Mouse (Mus musculus) ES-Bruce4 (cell line): Measurements from ENCODE around the gene Cd177. TPM values are rescaled to one million over a fixed set of nuclear protein-coding genes. Genes with fewer than 3 reads are reported as not detected.
"Not testable (repeated sequence)": the region's sequence is repeated elsewhere in the genome, so short reads cannot be mapped to it uniquely, and the experiment has no call there.

Experiments used
- H3K27ac ChIP-seq: 2 replicates; pipeline ENCODE4 v1.5.1; 2012; ENCODE audit warnings: low read length, inconsistent platforms; ENCODE audit not compliant: insufficient read depth
- H3K27me3 ChIP-seq: 2 replicates; pipeline ENCODE4 v1.6.1; 2012; ENCODE audit warnings: mild to moderate bottlenecking, low read length, inconsistent platforms; ENCODE audit not compliant: control insufficient read depth, poor library complexity, insufficient read depth, severe bottlenecking
- H3K36me3 ChIP-seq: 2 replicates; pipeline ENCODE4 v1.6.1; 2012; ENCODE audit warnings: inconsistent platforms, mild to moderate bottlenecking, low read length, moderate library complexity; ENCODE audit not compliant: control insufficient read depth, poor library complexity, insufficient read depth, severe bottlenecking
- H3K4me1 ChIP-seq: one replicate; pipeline ENCODE4 v1.8.1; 2011; ENCODE audit warnings: low read length; ENCODE audit not compliant: control insufficient read depth, insufficient read depth
- H3K4me3 ChIP-seq: 2 replicates; pipeline ENCODE4 v1.5.1; 2011; ENCODE audit warnings: low read depth, mild to moderate bottlenecking, low read length
- H3K9ac ChIP-seq: 2 replicates; pipeline ENCODE4 v1.6.1; 2012; ENCODE audit warnings: low read depth, mild to moderate bottlenecking, inconsistent platforms; ENCODE audit not compliant: poor library complexity, severe bottlenecking
- H3K9me3 ChIP-seq: replicated peaks from 2 replicates; pipeline ENCODE4 v1.6.1; 2012; ENCODE audit warnings: mild to moderate bottlenecking, low read length, inconsistent platforms; ENCODE audit not compliant: control insufficient read depth, poor library complexity, insufficient read depth, severe bottlenecking
- CTCF ChIP-seq: IDR thresholded peaks from one replicate; pipeline ENCODE4 v1.8.1; 2011; ENCODE audit warnings: low read depth, low read length
- EP300 ChIP-seq: IDR thresholded peaks from 2 replicates; pipeline ENCODE4 v1.6.1; 2011; ENCODE audit warnings: low read depth, low read length; ENCODE audit not compliant: insufficient read depth
- POLR2A ChIP-seq: IDR thresholded peaks from one replicate; pipeline ENCODE4 v1.8.1; 2011; ENCODE audit warnings: low read length; ENCODE audit not compliant: insufficient read depth
- polyA plus RNA-seq: library from polyadenylated mRNA; stranded (reverse); fragments of >200 nt; gene quantifications from 2 replicates; pipeline ENCODE4 v1.2.4, GENCODE M21; 2011; ENCODE audit warnings: low read depth; ENCODE audit not compliant: missing spikeins, insufficient read depth, insufficient read length

The Cd177 gene
- polyA plus RNA-seq, result not detected in 2 replicates

DNA sequence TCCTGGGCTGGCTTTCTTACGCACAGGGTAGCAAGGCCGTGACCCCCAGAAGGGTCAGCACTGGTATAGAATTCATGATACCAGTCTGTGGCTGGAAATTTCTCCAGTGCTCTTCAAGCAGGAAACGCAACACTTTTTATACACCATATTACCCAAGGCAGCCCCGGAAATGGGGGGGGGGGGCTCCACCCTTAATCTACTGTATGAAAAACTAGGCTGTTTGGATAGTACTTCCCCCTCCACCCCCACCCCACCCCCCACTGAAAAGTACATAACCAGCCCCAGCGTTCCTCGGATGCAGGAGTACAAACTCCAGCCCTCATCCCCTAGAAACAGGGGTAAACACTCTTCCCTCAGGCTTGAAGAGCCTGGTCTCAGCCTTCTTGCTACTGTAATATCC is at the start of gene Cd177:
Gene Cd177 (minus strand): TSS at position 101 of the 400 bp plus-strand sequence.
- H3K27me3 ChIP-seq, result no peaks in the 10 kb centered on the region

DNA sequence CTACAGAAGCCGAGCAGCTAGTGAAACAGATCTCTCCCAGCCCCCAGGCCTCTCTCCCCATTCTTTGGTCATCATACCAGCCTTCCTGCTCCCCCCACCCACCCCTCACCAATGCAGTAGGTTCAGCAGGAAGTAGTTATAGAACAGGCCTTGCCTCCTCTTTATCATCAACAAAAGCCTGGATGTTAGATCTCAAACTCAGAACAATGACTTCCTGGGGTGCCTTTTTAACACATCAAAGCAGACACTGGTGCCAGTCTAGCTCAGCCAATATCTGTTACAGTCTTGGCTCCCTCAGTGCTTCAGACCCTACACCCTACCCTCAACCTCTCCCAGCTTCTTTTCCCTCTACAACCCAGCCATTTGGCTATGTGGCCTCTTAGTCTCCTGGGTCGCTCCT is 48.9 kb upstream of the Cd177 start:
- Histone ChIP-seq H3K27ac (no peak overlapping the region), H3K9ac (no peak overlapping the region), H3K27me3 (no peaks in the 10 kb centered on the region), H3K4me1 (peaks cover 2% of the 10 kb centered on the region), H3K9me3 (no peaks in the 10 kb centered on the region), H3K36me3 (no peaks in the 10 kb centered on the region), H3K4me3 (no peak overlapping the region)
- TF ChIP-seq POLR2A (no peak), EP300 (no peak), CTCF (no peak)

More for the DNA sequence above, at the start of gene Cd177:
- H3K36me3 ChIP-seq, result no peaks in the 10 kb centered on the region
- H3K9me3 ChIP-seq, result no peaks in the 10 kb centered on the region
- TF ChIP-seq EP300, result no peak
- no peak for TF ChIP-seq CTCF
- TF ChIP-seq POLR2A, result no peak
- H3K4me3 ChIP-seq, result no peak within 1 kb of the TSS
- H3K27ac ChIP-seq, result no peak within 1 kb of the TSS
- H3K4me1 ChIP-seq, result no peaks in the 10 kb centered on the region
- H3K9ac ChIP-seq, result no peak within 1 kb of the TSS

DNA sequence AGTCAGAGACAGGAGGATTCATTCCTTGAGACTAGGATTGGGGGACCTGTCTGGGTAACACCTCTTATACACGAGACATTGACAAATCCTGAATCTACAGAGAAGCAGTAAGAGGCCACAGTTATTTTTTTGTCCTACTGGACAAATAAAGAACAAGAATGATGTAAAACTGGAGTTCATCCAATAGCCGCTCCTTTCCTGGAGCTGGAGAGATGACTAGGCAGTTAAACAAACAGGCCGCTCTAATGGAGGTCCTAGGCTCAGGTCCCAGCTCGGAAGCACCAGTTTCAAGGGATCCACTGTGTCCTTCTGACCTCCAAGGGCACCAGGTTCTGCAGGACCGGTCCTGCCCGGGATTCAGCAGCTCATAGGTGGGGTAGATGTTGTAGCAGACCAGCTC is 44.7 kb upstream of the Cd177 start:
- H3K9ac ChIP-seq, result no peak overlapping the region
- TF ChIP-seq CTCF, result no peak
- no peak for TF ChIP-seq EP300
- no peak for TF ChIP-seq POLR2A

DNA sequence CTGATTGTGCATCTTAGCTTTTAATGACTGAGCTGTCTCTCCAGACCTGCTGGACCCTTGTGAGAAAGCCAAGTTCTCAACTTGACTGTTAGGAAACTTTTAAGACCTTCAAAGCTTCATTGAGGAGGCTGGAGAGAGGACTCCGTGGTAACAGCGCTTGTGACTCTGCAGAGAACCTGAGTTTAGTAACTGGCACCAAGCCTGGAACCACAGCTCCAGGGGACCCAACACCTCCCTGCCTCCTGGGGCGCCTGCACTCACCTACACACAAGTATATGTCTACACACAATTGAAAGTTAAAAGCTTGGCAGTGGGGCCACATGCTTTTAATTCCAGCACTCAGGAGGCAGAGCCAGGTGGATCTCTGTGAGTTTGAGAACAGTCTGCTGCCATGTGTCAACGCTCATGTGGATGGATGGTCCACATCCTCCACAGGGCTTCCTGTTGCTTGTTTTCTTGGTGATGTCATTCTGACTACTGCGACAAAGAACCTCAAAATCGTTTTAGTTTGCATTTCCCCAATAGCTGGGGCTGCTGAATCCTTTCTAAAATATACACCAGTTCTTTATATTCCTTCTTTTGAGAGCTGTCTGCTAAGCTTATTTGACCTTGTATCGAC is 42.1 kb upstream of the Cd177 start:
- Histone ChIP-seq H3K27ac (no peak overlapping the region), H3K9me3 (no peaks in the 10 kb centered on the region), H3K9ac (no peak overlapping the region), H3K4me3 (no peak overlapping the region), H3K4me1 (no peaks in the 10 kb centered on the region), H3K36me3 (no peaks in the 10 kb centered on the region), H3K27me3 (no peaks in the 10 kb centered on the region)
- TF ChIP-seq POLR2A (no peak), EP300 (no peak), CTCF (no peak)

More for the DNA sequence above, 44.7 kb upstream of the Cd177 start:
- Histone ChIP-seq H3K4me1 (peaks cover 2% of the 10 kb centered on the region), H3K9me3 (no peaks in the 10 kb centered on the region), H3K36me3 (no peaks in the 10 kb centered on the region), H3K27me3 (no peaks in the 10 kb centered on the region), H3K4me3 (no peak overlapping the region), H3K27ac (no peak overlapping the region)

DNA sequence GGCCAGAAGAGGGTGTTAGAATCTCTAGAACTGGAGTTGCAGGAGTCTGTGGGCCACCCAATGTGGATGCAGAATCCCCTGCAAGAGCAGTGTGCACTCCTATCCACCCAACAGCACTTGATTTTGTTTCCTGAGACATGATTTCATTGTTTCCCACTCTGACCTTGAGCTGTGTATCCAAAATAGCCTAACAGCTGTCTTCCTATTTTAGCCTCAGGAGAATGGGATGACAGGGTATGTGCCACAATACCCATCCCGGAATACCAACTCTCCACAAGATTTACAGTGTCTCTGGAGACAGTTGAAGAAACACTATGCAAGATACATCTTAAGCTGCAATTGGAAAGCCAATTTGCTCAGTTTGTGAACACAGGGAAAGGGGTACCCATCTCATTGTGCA is 37.8 kb upstream of the Cd177 start:
- H3K4me1 ChIP-seq, result no peaks in the 10 kb centered on the region
- no peak overlapping the region for H3K4me3 ChIP-seq
- H3K9me3 ChIP-seq, result no peaks in the 10 kb centered on the region; the same call in 1 of the 2 replicates
- H3K9ac ChIP-seq, result no peak overlapping the region
- no peaks in the 10 kb centered on the region for H3K36me3 ChIP-seq
- no peak overlapping the region for H3K27ac ChIP-seq
- no peaks in the 10 kb centered on the region for H3K27me3 ChIP-seq
- TF ChIP-seq POLR2A (no peak), CTCF (no peak), EP300 (no peak)

DNA sequence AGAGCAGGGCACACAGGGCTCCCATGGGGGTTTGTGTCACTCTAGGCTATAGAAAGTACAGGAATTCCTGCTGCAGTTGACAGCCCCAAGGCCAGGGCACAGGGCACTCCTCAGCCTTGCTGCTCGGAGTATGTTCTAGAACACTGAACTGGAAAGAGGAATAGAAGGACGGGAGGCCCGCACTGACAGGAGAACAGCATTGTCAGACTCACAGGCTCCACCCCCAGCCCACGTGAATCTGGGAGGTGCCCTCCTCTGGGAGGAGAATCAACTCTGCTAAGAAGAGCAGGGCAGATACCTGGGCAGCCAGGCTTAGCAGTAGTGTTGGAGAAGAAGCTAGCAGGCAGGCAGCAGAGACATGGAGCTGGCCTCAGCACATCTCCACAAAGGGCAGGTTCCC is 16.8 kb upstream of the Cd177 start, which contains the start of gene Ceacam10:
Gene Ceacam10 (plus strand): TSS at position 289 of the 400 bp plus-strand sequence.
- not testable (repeated sequence) for H3K4me3 ChIP-seq, H3K27me3 ChIP-seq, H3K9ac ChIP-seq, H3K9me3 ChIP-seq, H3K36me3 ChIP-seq, H3K4me1 ChIP-seq, H3K27ac ChIP-seq
